Mouse (Mus musculus): ENCODE measurements at regions not wholly inside any gene's neighbourhood (a gene's known extent, or its start where the extent isn't known, plus 50 kb on each side); places are given as distances from the start of the nearest gene placed in this dataset.
"Not testable (repeated sequence)": the region's sequence is repeated elsewhere in the genome, so short reads cannot be mapped to it uniquely, and the experiment has no call there.

DNA sequence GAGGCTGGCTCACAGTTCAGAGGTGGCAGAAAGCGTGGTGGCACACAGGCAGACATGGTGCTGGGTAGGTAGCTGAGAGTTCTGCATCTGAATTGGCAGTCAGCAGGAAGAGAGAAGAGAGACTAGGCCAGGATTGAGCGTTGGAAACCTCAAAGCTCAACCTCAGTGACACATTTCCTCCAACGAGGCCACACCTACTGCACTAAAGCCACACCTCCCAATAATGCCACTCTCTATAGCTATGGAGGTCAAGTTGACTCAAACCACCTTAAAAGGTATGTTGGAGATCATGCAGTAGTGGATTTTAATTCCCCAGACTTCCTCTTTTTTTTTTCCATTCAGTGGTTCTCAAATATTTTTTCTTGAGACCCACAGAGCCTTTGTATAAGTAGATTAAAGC is 57.1 kb downstream of the Ccdc54 start:
- DNase-seq, result no peak

DNA sequence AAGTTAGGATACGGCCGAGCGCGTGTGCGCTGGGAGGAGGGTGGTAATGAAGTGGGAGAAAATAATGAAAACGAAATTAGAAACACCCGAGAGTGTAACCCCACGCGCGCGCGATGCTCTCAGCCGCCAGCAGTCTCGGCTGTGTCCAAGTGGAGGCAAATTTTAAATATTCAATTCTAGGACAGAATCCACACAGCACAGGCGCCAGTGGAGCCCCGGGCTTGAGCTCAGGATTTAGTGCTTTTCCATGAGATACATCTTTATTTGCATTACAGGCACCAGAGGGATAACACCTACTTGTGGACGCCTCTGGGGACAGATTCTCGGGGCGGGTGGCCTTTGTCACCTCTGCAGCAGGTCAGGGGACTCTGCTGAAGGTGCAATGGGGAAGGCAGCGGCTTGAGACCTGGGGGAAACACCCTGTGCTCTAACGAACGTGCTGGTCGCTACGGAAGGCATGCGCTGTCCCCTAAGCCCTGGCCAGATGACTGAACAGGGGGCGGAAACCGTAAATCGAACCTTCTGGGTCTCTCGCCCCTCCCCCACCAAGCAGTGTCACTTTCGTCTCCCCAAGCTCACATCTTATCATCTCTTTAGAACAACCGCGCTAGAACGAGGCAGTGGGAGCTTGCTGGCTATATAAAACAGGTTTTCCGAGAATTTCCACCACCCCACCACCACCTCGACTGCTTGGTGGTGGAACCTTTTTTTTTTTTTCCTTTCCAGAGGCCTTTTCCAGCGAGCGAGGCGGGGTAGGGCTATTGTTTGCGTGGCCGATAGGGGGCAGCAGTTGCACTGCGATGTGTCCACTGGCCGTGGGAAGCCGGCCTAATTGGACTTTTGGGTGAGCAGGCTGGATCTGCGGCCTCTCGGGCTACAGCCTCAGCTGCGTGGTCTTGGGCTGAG is 61.2 kb downstream of the Ccdc54 start:
- DNase-seq, result peak; percentile 76 to 87

- DNase-seq, result peak; percentile 54 to 69
These were observed 62.1 kb downstream of the Ccdc54 start for GRCm38 (mm10) chr16:50528677-50529510.

DNA sequence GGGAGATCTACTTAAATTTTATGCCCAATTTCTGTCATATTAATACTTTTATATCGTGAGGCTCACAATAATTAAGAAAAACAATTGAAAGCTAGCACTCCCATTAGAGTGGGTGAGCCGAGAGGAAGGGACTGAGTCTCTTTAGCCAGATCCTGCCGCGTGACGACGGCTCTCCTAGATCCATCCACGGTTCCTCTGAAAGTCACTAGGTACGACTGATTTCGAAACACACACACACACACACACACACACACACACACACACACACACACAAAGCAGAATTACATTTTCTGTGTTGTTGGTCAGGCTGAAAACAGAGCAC is 62.6 kb downstream of the Ccdc54 start:
- DNase-seq, result peak in 1 of 2 experiments; percentile 15

GRCm38 (mm10) chr16:50526930-50527329 is 64.0 kb downstream of the Ccdc54 start:
- DNase-seq, result not testable (repeated sequence)

GRCm38 (mm10) chr16:50525934-50526366 is 65.0 kb downstream of the Ccdc54 start:
- no peak for DNase-seq

DNA sequence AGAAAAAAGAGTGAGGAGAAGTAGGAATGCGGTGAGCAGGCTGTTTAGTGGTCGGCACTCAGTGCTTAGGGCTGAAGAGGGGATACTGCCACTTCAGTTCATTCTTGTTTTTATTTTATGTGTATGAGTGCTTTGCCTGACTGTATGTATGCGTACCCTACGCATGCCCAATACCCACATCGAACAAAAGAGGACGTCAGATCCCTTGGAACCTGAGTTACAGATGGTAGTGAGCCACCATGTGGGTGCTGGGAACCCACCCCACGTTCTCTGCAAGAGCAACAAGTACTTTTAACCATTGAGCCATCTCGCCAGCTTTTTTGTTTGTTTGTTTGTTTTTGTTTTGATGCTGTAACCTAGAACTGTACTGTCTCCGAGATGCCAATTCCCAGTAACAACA is 65.5 kb downstream of the Ccdc54 start:
- no peak for DNase-seq

DNA sequence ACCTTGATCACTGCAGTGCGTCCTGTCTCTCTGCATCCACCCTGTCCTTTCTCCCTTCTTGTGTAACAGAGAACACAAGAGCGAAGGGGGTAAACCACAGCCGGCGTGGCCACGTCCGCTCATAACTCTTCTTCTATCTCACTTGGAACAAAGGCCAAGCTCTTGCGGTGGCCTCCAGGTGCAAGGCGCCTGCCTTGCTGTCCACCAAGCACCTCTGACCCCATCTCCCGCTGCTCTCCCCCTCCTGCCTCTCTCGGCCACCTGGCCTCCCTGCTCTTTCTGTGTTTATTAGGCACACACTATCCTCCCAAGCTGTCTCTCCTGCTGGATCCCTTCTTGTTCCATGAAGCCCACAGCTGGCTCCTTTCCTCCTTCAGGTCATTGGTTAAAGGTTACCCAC is 71.3 kb downstream of the Ccdc54 start:
- DNase-seq, result no peak

DNA sequence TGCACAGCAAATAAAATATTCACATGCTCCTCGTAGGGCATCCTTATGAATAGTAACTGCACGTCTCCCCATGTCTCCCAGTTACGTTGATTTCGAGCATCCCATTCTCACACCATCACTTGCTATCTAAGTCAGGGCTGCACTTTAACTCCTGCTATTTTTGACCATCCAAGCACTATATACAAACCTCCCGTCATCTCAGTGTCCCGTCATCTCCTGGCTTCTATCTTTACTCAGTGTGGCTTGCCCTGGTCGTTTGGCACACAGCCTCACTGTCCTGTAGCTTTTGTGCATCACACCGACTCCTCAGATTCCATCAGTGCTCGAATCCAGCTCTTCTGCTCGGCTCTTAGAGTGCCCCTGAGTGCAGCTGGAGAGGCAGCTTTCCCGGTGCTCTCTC is 74.4 kb downstream of the Ccdc54 start:
- DNase-seq, result no peak

DNA sequence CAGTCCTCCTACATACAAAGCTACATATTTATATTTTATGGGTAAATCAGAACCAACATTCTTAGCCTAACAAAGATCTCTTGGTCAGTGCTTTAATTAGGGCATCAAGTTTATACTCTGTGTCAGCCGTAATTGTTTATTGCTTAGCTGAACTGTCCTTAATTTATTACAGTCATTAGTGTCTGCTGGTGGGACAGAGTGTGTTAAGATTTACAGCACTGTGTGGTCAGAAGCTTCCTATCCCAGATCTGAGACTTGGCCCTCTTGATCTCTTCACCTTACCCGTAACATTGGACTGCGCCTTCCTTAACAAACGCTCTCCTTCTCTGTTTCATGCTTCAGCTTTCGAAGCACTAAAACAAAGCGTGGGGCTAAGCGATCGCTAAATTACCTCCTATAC is 75.9 kb downstream of the Ccdc54 start:
- no peak for DNase-seq

GRCm38 (mm10) chr16:50512080-50512479 is 78.9 kb downstream of the Ccdc54 start:
- no peak for DNase-seq

DNA sequence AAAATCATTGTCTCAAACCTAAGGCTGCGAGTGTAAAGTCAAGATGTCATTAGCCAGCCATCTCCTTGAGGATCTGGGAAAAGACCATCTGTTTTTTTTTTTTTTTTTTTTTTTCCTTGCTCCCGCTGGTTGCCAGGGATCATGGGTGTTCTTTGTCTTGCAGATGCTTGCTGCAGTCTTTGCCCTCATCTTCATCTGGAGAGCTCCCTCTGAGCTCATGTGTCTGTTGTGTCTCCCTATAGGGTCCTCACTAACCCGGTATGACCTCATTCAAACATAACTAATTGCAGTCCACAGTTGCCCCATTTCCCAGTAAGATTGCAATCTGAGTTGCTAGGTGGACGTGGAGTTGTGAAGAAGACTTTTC is 77.3 kb upstream of the Bbx start:
- DNase-seq, result no peak

GRCm38 (mm10) chr16:50508673-50509528 is 76.7 kb upstream of the Bbx start:
- no peak for DNase-seq

DNA sequence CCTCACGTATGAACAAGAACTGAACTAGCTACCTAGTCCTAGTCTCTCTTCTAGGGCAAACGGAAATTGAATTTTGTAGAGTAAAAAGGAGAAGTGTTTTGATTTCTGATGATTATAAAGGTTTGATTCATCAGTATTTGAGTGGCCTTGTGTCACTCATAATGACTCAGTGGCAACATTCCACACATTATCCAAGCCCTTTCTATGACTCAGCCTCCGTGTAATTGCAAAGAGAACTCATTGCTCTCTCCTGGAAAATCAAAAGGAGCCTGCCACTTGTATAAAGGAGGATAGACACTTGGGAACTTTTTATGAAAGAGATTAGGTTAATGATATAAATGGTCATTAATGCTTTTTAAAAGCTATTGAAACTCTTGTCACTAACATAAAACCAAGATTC is 72.4 kb upstream of the Bbx start:
- DNase-seq, result no peak

GRCm38 (mm10) chr16:50498909-50499308 is 66.7 kb upstream of the Bbx start:
- no peak for DNase-seq

GRCm38 (mm10) chr16:50493662-50494061 is 61.5 kb upstream of the Bbx start:
- no peak for DNase-seq

DNA sequence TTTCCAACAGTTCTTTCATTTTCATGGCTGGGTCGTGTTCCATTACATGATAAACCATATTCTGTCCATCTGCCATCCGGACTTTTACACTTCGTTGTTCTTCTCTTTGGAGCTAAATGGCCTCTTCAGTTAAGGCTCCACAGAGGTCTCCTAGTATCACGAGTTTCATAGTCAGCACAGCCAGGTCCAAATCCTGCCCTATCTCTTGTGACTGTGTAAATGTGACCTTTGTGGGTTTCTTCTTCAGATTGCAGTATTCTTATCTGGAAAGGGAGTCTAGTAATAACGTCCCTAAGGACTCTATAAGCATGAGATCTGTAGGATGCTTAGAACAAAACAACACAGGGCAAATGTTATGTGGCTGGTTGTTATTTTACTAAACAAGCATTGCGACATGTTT is 57.1 kb upstream of the Bbx start:
- no peak for DNase-seq

GRCm38 (mm10) chr16:50482360-50482786 is 50.2 kb upstream of the Bbx start:
- no peak for DNase-seq

All from kidney, adult 8-10 months (tissue).